Mouse (Mus musculus): ENCODE measurements around the gene Vps37d. TPM values are rescaled to one million over a fixed set of nuclear protein-coding genes. Genes with fewer than 3 reads are reported as not detected.

Vps37d gene
- polyA plus RNA-seq, 1 experiment from 2014 or later: 25.0 TPM

GRCm38 (mm10) chr5:135029007-135029854 lies 48.8 kb downstream of the Vps37d start:
- Histone ChIP-seq H3K9me3 (replicated peaks; ENCODE audit: control insufficient read depth, low read length) (no peaks in the 10 kb centered on the region), H3K4me2 (ENCODE audit: low read length) (no peak overlapping the region), H3K9ac (ENCODE audit: low read length) (no peak overlapping the region), H3K27me3 (replicated peaks; ENCODE audit: control insufficient read depth, insufficient read depth, low read length) (no peaks in the 10 kb centered on the region), H3K4me1 (ENCODE audit: control insufficient read depth, insufficient read depth, low read length) (peaks cover under 1% of the 10 kb centered on the region; the same call in 1 of the 2 replicates), H3K27ac (ENCODE audit: low read depth, low read length) (no peak overlapping the region), H3K4me3 (ENCODE audit: low read depth, low read length) (no peak overlapping the region), H3K36me3 (ENCODE audit: control insufficient read depth, insufficient read depth, low read length) (no peaks in the 10 kb centered on the region)
- WGBS: 53% methylated on average over 18 of the region's 18 CpGs
- ATAC-seq (no peak), DNase-seq (ENCODE audit: low spot score) (no peak)

- Histone ChIP-seq H3K4me1 (ENCODE audit: control insufficient read depth, insufficient read depth, low read length) (peaks cover 5% of the 10 kb centered on the region), H3K4me2 (ENCODE audit: low read length) (no peak overlapping the region), H3K36me3 (ENCODE audit: control insufficient read depth, insufficient read depth, low read length) (no peaks in the 10 kb centered on the region), H3K27me3 (replicated peaks; ENCODE audit: control insufficient read depth, insufficient read depth, low read length) (no peaks in the 10 kb centered on the region), H3K27ac (ENCODE audit: low read depth, low read length) (no peak overlapping the region), H3K9ac (ENCODE audit: low read length) (no peak overlapping the region), H3K4me3 (ENCODE audit: low read depth, low read length) (no peak overlapping the region), H3K9me3 (replicated peaks; ENCODE audit: control insufficient read depth, low read length) (no peaks in the 10 kb centered on the region)
- 38% methylated on average over 7 of the region's 7 CpGs for WGBS
- no peak for ATAC-seq
- DNase-seq (ENCODE audit: low spot score): no peak
These were observed 52.2 kb downstream of the Vps37d start for GRCm38 (mm10) chr5:135025899-135026298.

- H3K4me1 ChIP-seq (ENCODE audit: control insufficient read depth, insufficient read depth, low read length): peaks cover 5% of the 10 kb centered on the region
- DNase-seq (ENCODE audit: low spot score) (no peak), ATAC-seq (no peak)
- H3K4me3 ChIP-seq (ENCODE audit: low read depth, low read length): 0 out of 2 replicates have a peak overlapping the region, but pooled peaks have one; percentile 64
- 77% methylated on average over 11 of the region's 11 CpGs for WGBS
- H3K9ac ChIP-seq (ENCODE audit: low read length): peak overlapping the region; percentile 79
- peak overlapping the region; percentile 93; the same call in 1 of the 2 replicates for H3K4me2 ChIP-seq (ENCODE audit: low read length)
- no peaks in the 10 kb centered on the region for H3K9me3 ChIP-seq (replicated peaks; ENCODE audit: control insufficient read depth, low read length)
- H3K27ac ChIP-seq (ENCODE audit: low read depth, low read length): no peak overlapping the region
- H3K36me3 ChIP-seq (ENCODE audit: control insufficient read depth, insufficient read depth, low read length): no peaks in the 10 kb centered on the region
- H3K27me3 ChIP-seq (replicated peaks; ENCODE audit: control insufficient read depth, insufficient read depth, low read length): no peaks in the 10 kb centered on the region
These were observed 53.3 kb downstream of the Vps37d start for GRCm38 (mm10) chr5:135024665-135025224.

- ATAC-seq (peak; percentile 96), DNase-seq (ENCODE audit: low spot score) (peak; percentile 96)
- H3K9ac ChIP-seq (ENCODE audit: low read length): peak within 1 kb of the TSS; percentile 79
- H3K4me2 ChIP-seq (ENCODE audit: low read length): peak within 1 kb of the TSS; percentile 93
- peaks cover 5% of the 10 kb centered on the region for H3K4me1 ChIP-seq (ENCODE audit: control insufficient read depth, insufficient read depth, low read length)
- H3K9me3 ChIP-seq (replicated peaks; ENCODE audit: control insufficient read depth, low read length): no peaks in the 10 kb centered on the region
- H3K36me3 ChIP-seq (ENCODE audit: control insufficient read depth, insufficient read depth, low read length): no peaks in the 10 kb centered on the region
- peak within 1 kb of the TSS; percentile 64 for H3K4me3 ChIP-seq (ENCODE audit: low read depth, low read length)
- H3K27ac ChIP-seq (ENCODE audit: low read depth, low read length): no peak within 1 kb of the TSS; the same call in 1 of the 2 replicates
- H3K27me3 ChIP-seq (replicated peaks; ENCODE audit: control insufficient read depth, insufficient read depth, low read length): no peaks in the 10 kb centered on the region
- WGBS: under 1% methylated on average over 59 of the region's 61 CpGs
These were observed 54.5 kb downstream of the Vps37d start, which contains the start of gene Stx1a for GRCm38 (mm10) chr5:135023344-135024173. Stx1a (plus strand) TSS chr5:135023482.

Other genes with a start within 250 kb of the Vps37d start
- not detected in 2 replicates for gene Tmem270, start 171.5 kb downstream of the Vps37d start, polyA plus RNA-seq (2014; fragmentation: Nextera tagmentation; extraction: Ambion mirVana)
- 0.22 TPM in 1 of 2 replicates, not detected in the other for gene Cldn13, start 162.7 kb downstream of the Vps37d start, polyA plus RNA-seq (2014; fragmentation: Nextera tagmentation; extraction: Ambion mirVana)
- 6.3 and 9.4 TPM in 2 replicates for gene Mettl27, start 145.9 kb downstream of the Vps37d start, polyA plus RNA-seq (2014; fragmentation: Nextera tagmentation; extraction: Ambion mirVana)
- not detected in 2 replicates for gene Cldn4, start 131.3 kb downstream of the Vps37d start, polyA plus RNA-seq (2014; fragmentation: Nextera tagmentation; extraction: Ambion mirVana)
- 5.9 and 9.0 TPM in 2 replicates for gene Cldn3, start 92.1 kb downstream of the Vps37d start, polyA plus RNA-seq (2014; fragmentation: Nextera tagmentation; extraction: Ambion mirVana)
- 66.9 and 70.7 TPM in 2 replicates for gene Abhd11, start 69.1 kb downstream of the Vps37d start, polyA plus RNA-seq (2014; fragmentation: Nextera tagmentation; extraction: Ambion mirVana)
- 57.0 and 78.5 TPM in 2 replicates for gene Stx1a, start 54.8 kb downstream of the Vps37d start, polyA plus RNA-seq (2014; fragmentation: Nextera tagmentation; extraction: Ambion mirVana)
- gene Dnajc30, start 14.1 kb downstream of the Vps37d start, polyA plus RNA-seq (2014; fragmentation: Nextera tagmentation; extraction: Ambion mirVana): 36.3 and 38.8 TPM in 2 replicates
- 89.1 and 92.7 TPM in 2 replicates for gene Bud23, start 13.3 kb downstream of the Vps37d start, polyA plus RNA-seq (2014; fragmentation: Nextera tagmentation; extraction: Ambion mirVana)
- gene Mlxipl, start 11.6 kb upstream of the Vps37d start, polyA plus RNA-seq (2014; fragmentation: Nextera tagmentation; extraction: Ambion mirVana): 0.36 and 0.64 TPM in 2 replicates
- gene Tbl2, start 71.4 kb upstream of the Vps37d start, polyA plus RNA-seq (2014; fragmentation: Nextera tagmentation; extraction: Ambion mirVana): 16.3 and 17.4 TPM in 2 replicates
- gene Bcl7b, start 90.0 kb upstream of the Vps37d start, polyA plus RNA-seq (2014; fragmentation: Nextera tagmentation; extraction: Ambion mirVana): 47.4 and 48.9 TPM in 2 replicates
- gene Baz1b, start 109.0 kb upstream of the Vps37d start, polyA plus RNA-seq (2014; fragmentation: Nextera tagmentation; extraction: Ambion mirVana): 35.5 and 44.3 TPM in 2 replicates
- 11.4 and 12.4 TPM in 2 replicates for gene Fzd9, start 173.0 kb upstream of the Vps37d start, polyA plus RNA-seq (2014; fragmentation: Nextera tagmentation; extraction: Ambion mirVana)

Data from forebrain, embryonic 14.5 days (tissue).